Mouse (Mus musculus): ENCODE data around the gene Gm3460. TPM values are rescaled to one million over a fixed set of nuclear protein-coding genes. Genes with fewer than 3 reads are reported as not detected.
"Not testable (repeated sequence)": the region's sequence is repeated elsewhere in the genome, so short reads cannot be mapped to it uniquely, and the experiment has no call there.

Gm3460 gene
- polyA plus RNA-seq (2012; rRNA removed), result not detected in 2 replicates

DNA sequence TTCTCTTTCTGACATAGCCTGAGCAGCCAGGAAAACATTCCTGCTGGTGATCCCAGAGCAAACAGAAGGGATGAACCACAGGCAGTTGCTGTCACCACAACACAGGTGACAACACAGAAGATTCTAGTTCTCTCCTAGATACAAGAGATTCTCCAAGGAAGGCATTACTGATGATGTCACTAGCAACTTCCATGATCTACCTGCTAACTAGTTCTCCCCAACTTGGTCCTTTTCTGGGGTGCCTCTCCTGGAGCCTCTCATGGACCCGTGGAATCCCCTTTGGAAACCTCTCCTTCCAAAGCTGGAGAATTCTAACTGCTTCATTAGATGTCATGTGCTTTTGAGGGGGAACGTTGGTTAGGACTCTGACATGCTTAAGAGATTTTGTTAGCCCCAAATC is at the start of gene Gm3460:
TSS of gene Gm3460 (minus strand) at position 101 of the 400 bp plus-strand sequence.
- 72% methylated on average over 1 of the region's 2 CpGs for WGBS

GRCm38 (mm10) chr14:6606436-6606835 is 15.8 kb downstream of the Gm3460 start:
- DNase-seq (ENCODE audit: low read depth, low spot score), result not testable (repeated sequence)
- no CpG with 5 or more reads among the region's 1 CpGs for WGBS

More for the DNA sequence above, at the start of gene Gm3460:
- not testable (repeated sequence) for DNase-seq (ENCODE audit: low read depth, low spot score)

- DNase-seq (ENCODE audit: low read depth, low spot score), result not testable (repeated sequence)
- 1% methylated on average over 13 of the region's 20 CpGs for WGBS
Measured at GRCm38 (mm10) chr14:6605004-6605403, 17.2 kb downstream of the Gm3460 start.

DNA sequence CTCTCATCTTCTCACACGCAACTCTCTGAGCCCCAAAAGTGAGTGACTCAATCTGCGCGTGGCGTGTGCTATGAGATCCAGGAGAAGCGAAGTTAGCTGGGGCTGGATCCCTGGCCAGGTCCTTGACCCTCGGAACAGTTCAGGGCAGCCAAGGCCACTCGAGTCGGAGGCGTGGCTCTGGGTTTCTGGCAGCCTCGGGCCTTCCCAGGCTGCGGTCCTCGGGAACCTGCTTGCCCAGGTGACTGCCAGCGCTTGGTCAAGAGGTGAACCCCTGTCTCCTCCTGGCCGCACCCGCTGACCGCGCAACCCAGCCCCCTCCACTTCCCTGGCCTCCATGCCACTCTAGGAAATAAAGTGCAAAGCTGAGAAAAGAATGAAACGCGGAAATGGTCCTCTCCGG is 17.7 kb downstream of the Gm3460 start:
- WGBS, result 6% methylated on average over 20 of the region's 20 CpGs
- not testable (repeated sequence) for DNase-seq (ENCODE audit: low read depth, low spot score)

DNA sequence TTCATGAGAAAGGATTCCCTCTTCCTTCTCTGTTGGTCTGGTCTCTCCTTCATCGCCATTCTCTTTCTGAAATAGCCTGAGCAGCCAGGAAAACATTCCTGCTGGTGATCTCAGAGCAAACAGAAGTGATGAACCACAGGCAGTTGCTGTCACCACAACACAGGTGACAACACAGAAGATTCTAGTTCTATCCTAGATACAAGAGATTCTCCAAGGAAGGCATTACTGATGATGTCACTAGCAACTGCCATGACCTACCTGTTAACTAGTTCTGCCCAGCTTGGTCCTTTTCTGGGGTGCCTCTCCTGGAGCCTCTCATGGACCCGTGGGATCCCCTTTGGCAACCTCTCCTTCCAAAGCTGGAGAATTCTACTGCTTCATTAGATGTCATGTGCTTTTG is 31.7 kb downstream of the Gm3460 start, which contains the start of gene Gm3629:
TSS of gene Gm3629 (minus strand) at position 101 of the 400 bp plus-strand sequence.
- DNase-seq (ENCODE audit: low read depth, low spot score), result not testable (repeated sequence)
- WGBS, result 23% methylated on average over 1 of the region's 2 CpGs

Other genes with a start within 250 kb of the Gm3460 start
- not detected in 2 replicates for gene Gm16440, start 232.1 kb downstream of the Gm3460 start, polyA plus RNA-seq (2012; rRNA removed)
- not detected in 2 replicates for gene Gm3591, start 209.9 kb downstream of the Gm3460 start, polyA plus RNA-seq (2012; rRNA removed)
- gene Gm3594, start 177.8 kb downstream of the Gm3460 start, polyA plus RNA-seq (2012; rRNA removed), result not detected in 2 replicates
- gene Gm8356, start 85.1 kb downstream of the Gm3460 start, polyA plus RNA-seq (2012; rRNA removed), result not detected in 2 replicates
- gene Gm3629, start 31.8 kb downstream of the Gm3460 start, polyA plus RNA-seq (2012; rRNA removed), result 0.22 TPM in 1 of 2 replicates, not detected in the other
- gene Gm10251, start 61.8 kb upstream of the Gm3460 start, polyA plus RNA-seq (2012; rRNA removed), result not detected in 2 replicates
- not detected in 2 replicates for gene Gm8050, start 97.8 kb upstream of the Gm3460 start, polyA plus RNA-seq (2012; rRNA removed)
- gene Gm3636, start 119.9 kb upstream of the Gm3460 start, polyA plus RNA-seq (2012; rRNA removed), result 0.74 TPM in 1 of 2 replicates, not detected in the other
- gene Gm8362, start 152.0 kb upstream of the Gm3460 start, polyA plus RNA-seq (2012; rRNA removed), result not detected in 2 replicates
- gene Gm3642, start 217.9 kb upstream of the Gm3460 start, polyA plus RNA-seq (2012; rRNA removed), result not detected in 2 replicates

Data from large intestine, adult 2 months (tissue).